Mouse (Mus musculus): ENCODE data around the gene Syde2.

DNA sequence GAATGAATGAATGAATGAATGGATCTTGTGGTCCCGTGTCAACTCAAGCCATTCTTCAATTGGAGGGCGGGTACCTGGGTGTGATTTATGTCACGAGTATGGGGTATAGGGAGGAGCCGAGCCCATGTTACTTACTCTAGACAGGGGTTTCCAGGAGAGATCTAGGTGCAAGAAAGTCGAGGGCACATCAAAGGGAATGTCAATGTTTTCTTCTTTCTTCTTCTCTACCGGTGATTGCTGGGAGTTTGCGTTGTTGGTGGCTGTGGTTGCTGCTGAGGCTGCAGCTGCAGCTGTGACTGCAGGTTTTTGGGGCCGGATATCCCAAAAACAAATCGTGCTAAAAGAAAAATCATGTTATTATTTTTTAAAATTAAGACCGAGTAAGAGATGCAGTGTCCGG lies 75.5 kb downstream of the Syde2 start:
- TF ChIP-seq CTCF (IDR thresholded peaks at IDR 0.05; ENCODE audit: borderline replicate concordance, insufficient read depth, low read depth, low read length): no peak
- TF ChIP-seq POLR2A (IDR thresholded peaks at IDR 0.05; ENCODE audit: borderline replicate concordance, insufficient read depth, low read length): no peak

Data from cerebellum, adult 2 months (tissue).